Mouse (Mus musculus): ENCODE data around the gene Rnf43. TPM values are rescaled to one million over a fixed set of nuclear protein-coding genes. Genes with fewer than 3 reads are reported as not detected.

Rnf43 gene
- polyA plus RNA-seq, 1 experiment from 2014 or later: 1.9 TPM

GRCm38 (mm10) chr11:87704289-87704688 lies 41.8 kb downstream of the Rnf43 start:
- Histone ChIP-seq H3K9me3 (replicated peaks) (no peaks in the 10 kb centered on the region), H3K36me3 (no peaks in the 10 kb centered on the region), H3K4me1 (peaks cover under 1% of the 10 kb centered on the region; the same call in 1 of the 2 replicates), H3K27ac (no peak overlapping the region), H3K27me3 (ENCODE audit: low read depth, poor library complexity, severe bottlenecking) (peaks cover 15% of the 10 kb centered on the region; the same call in 1 of the 2 replicates), H3K4me3 (no peak overlapping the region)
- WGBS: 85% methylated on average over 9 of the region's 9 CpGs
- no peak for DNase-seq (ENCODE audit: low spot score)

- H3K27me3 ChIP-seq (ENCODE audit: low read depth, poor library complexity, severe bottlenecking): peaks cover 32% of the 10 kb centered on the region
- WGBS: 68% methylated on average over 8 of the region's 8 CpGs
- no peak overlapping the region for H3K27ac ChIP-seq
- H3K9me3 ChIP-seq (replicated peaks): no peaks in the 10 kb centered on the region
- H3K4me1 ChIP-seq: peaks cover 24% of the 10 kb centered on the region
- no peaks in the 10 kb centered on the region for H3K36me3 ChIP-seq
- no peak overlapping the region for H3K4me3 ChIP-seq
- DNase-seq (ENCODE audit: low spot score): no peak
Observed at GRCm38 (mm10) chr11:87707570-87707969, 45.0 kb downstream of the Rnf43 start.

- DNase-seq (ENCODE audit: low spot score): no peak
- no peaks in the 10 kb centered on the region for H3K9me3 ChIP-seq (replicated peaks)
- peaks cover 32% of the 10 kb centered on the region for H3K27me3 ChIP-seq (ENCODE audit: low read depth, poor library complexity, severe bottlenecking)
- no peak overlapping the region for H3K4me3 ChIP-seq
- no peaks in the 10 kb centered on the region for H3K36me3 ChIP-seq
- 86% methylated on average over 5 of the region's 5 CpGs for WGBS
- H3K27ac ChIP-seq: no peak overlapping the region
- peaks cover 24% of the 10 kb centered on the region for H3K4me1 ChIP-seq
Observed at GRCm38 (mm10) chr11:87708979-87709378, 46.5 kb downstream of the Rnf43 start.

- peak overlapping the region; percentile 46 for H3K4me3 ChIP-seq
- peaks cover 24% of the 10 kb centered on the region for H3K4me1 ChIP-seq
- H3K27ac ChIP-seq: peak overlapping the region; percentile 71
- 5% methylated on average over 21 of the region's 21 CpGs for WGBS
- H3K36me3 ChIP-seq: no peaks in the 10 kb centered on the region
- no peaks in the 10 kb centered on the region for H3K9me3 ChIP-seq (replicated peaks)
- peaks cover 32% of the 10 kb centered on the region for H3K27me3 ChIP-seq (ENCODE audit: low read depth, poor library complexity, severe bottlenecking)
- DNase-seq (ENCODE audit: low spot score): peak; percentile 79
Observed at GRCm38 (mm10) chr11:87709513-87710261, 47.2 kb downstream of the Rnf43 start.

- no peaks in the 10 kb centered on the region for H3K9me3 ChIP-seq (replicated peaks)
- no peak for DNase-seq (ENCODE audit: low spot score)
- peaks cover 24% of the 10 kb centered on the region for H3K4me1 ChIP-seq
- H3K27ac ChIP-seq: peak overlapping the region; percentile 71
- 44% methylated on average over 7 of the region's 7 CpGs for WGBS
- peaks cover 32% of the 10 kb centered on the region for H3K27me3 ChIP-seq (ENCODE audit: low read depth, poor library complexity, severe bottlenecking)
- H3K36me3 ChIP-seq: no peaks in the 10 kb centered on the region
- peak overlapping the region; percentile 46 for H3K4me3 ChIP-seq
Observed at GRCm38 (mm10) chr11:87710262-87710615, 47.7 kb downstream of the Rnf43 start.

GRCm38 (mm10) chr11:87712188-87712587 lies 49.7 kb downstream of the Rnf43 start:
- WGBS: 89% methylated on average over 4 of the region's 4 CpGs
- DNase-seq (ENCODE audit: low spot score): no peak
- Histone ChIP-seq H3K4me1 (peaks cover 24% of the 10 kb centered on the region), H3K9me3 (replicated peaks) (no peaks in the 10 kb centered on the region), H3K27me3 (ENCODE audit: low read depth, poor library complexity, severe bottlenecking) (peaks cover 32% of the 10 kb centered on the region), H3K4me3 (no peak overlapping the region), H3K27ac (no peak overlapping the region), H3K36me3 (no peaks in the 10 kb centered on the region)

- no peaks in the 10 kb centered on the region for H3K9me3 ChIP-seq (replicated peaks)
- WGBS: 85% methylated on average over 4 of the region's 4 CpGs
- no peak for DNase-seq (ENCODE audit: low spot score)
- peaks cover 6% of the 10 kb centered on the region; the same call in 1 of the 2 replicates for H3K27me3 ChIP-seq (ENCODE audit: low read depth, poor library complexity, severe bottlenecking)
- no peak overlapping the region for H3K4me3 ChIP-seq
- H3K27ac ChIP-seq: no peak overlapping the region
- H3K36me3 ChIP-seq: no peaks in the 10 kb centered on the region
- peaks cover 7% of the 10 kb centered on the region for H3K4me1 ChIP-seq
Observed at GRCm38 (mm10) chr11:87715999-87716398, 53.5 kb downstream of the Rnf43 start.

- H3K4me1 ChIP-seq: no peaks in the 10 kb centered on the region
- H3K27me3 ChIP-seq (ENCODE audit: low read depth, poor library complexity, severe bottlenecking): no peaks in the 10 kb centered on the region
- H3K36me3 ChIP-seq: no peaks in the 10 kb centered on the region
- no peak overlapping the region for H3K27ac ChIP-seq
- DNase-seq (ENCODE audit: low spot score): no peak
- H3K9me3 ChIP-seq (replicated peaks): no peaks in the 10 kb centered on the region
- H3K4me3 ChIP-seq: no peak overlapping the region
- WGBS: 83% methylated on average over 7 of the region's 7 CpGs
Observed at GRCm38 (mm10) chr11:87719526-87719925, 57.0 kb downstream of the Rnf43 start.

GRCm38 (mm10) chr11:87720324-87720723 lies 57.8 kb downstream of the Rnf43 start:
- H3K4me1 ChIP-seq: peaks cover 5% of the 10 kb centered on the region; the same call in 1 of the 2 replicates
- no peak overlapping the region for H3K27ac ChIP-seq
- 58% methylated on average over 9 of the region's 9 CpGs for WGBS
- H3K36me3 ChIP-seq: no peaks in the 10 kb centered on the region
- no peaks in the 10 kb centered on the region for H3K27me3 ChIP-seq (ENCODE audit: low read depth, poor library complexity, severe bottlenecking)
- H3K4me3 ChIP-seq: no peak overlapping the region
- DNase-seq (ENCODE audit: low spot score): no peak
- no peaks in the 10 kb centered on the region for H3K9me3 ChIP-seq (replicated peaks)

- Histone ChIP-seq H3K27me3 (ENCODE audit: low read depth, poor library complexity, severe bottlenecking) (no peaks in the 10 kb centered on the region), H3K36me3 (no peaks in the 10 kb centered on the region), H3K9me3 (replicated peaks) (no peaks in the 10 kb centered on the region), H3K27ac (no peak overlapping the region), H3K4me3 (no peak overlapping the region), H3K4me1 (peaks cover 10% of the 10 kb centered on the region)
- 77% methylated on average over 9 of the region's 9 CpGs for WGBS
- DNase-seq (ENCODE audit: low spot score): no peak
Observed at GRCm38 (mm10) chr11:87720839-87721238, 58.3 kb downstream of the Rnf43 start.

GRCm38 (mm10) chr11:87722168-87722567 lies 59.6 kb downstream of the Rnf43 start:
- H3K36me3 ChIP-seq: no peaks in the 10 kb centered on the region
- no peaks in the 10 kb centered on the region for H3K27me3 ChIP-seq (ENCODE audit: low read depth, poor library complexity, severe bottlenecking)
- no peak overlapping the region for H3K27ac ChIP-seq
- H3K9me3 ChIP-seq (replicated peaks): no peaks in the 10 kb centered on the region
- DNase-seq (ENCODE audit: low spot score): no peak
- H3K4me1 ChIP-seq: peaks cover 23% of the 10 kb centered on the region
- WGBS: 84% methylated on average over 3 of the region's 3 CpGs
- no peak overlapping the region for H3K4me3 ChIP-seq

GRCm38 (mm10) chr11:87722891-87723290 lies 60.4 kb downstream of the Rnf43 start:
- peaks cover 23% of the 10 kb centered on the region for H3K4me1 ChIP-seq
- H3K27me3 ChIP-seq (ENCODE audit: low read depth, poor library complexity, severe bottlenecking): no peaks in the 10 kb centered on the region
- no peaks in the 10 kb centered on the region for H3K9me3 ChIP-seq (replicated peaks)
- no peak for DNase-seq (ENCODE audit: low spot score)
- no peaks in the 10 kb centered on the region for H3K36me3 ChIP-seq
- no peak overlapping the region for H3K27ac ChIP-seq
- WGBS: 88% methylated on average over 4 of the region's 4 CpGs
- no peak overlapping the region for H3K4me3 ChIP-seq

- H3K27ac ChIP-seq: peak overlapping the region; percentile 74
- DNase-seq (ENCODE audit: low spot score): no peak
- H3K27me3 ChIP-seq (ENCODE audit: low read depth, poor library complexity, severe bottlenecking): no peaks in the 10 kb centered on the region
- H3K4me3 ChIP-seq: peak overlapping the region; percentile 11; the same call in 1 of the 2 replicates
- H3K36me3 ChIP-seq: no peaks in the 10 kb centered on the region
- H3K4me1 ChIP-seq: peaks cover 23% of the 10 kb centered on the region
- no peaks in the 10 kb centered on the region for H3K9me3 ChIP-seq (replicated peaks)
Observed at GRCm38 (mm10) chr11:87725515-87725914, 63.0 kb downstream of the Rnf43 start.
